Mouse (Mus musculus) small intestine, adult 2 months (tissue): ENCODE measurements around the gene Slc9a5. TPM values are rescaled to one million over a fixed set of nuclear protein-coding genes. Genes with fewer than 3 reads are reported as not detected.
A peak's percentile ranks its signal among the peaks of the same experiment; 100 is the strongest.

ENCODE experiments used
- H3K27ac ChIP-seq: fragments of 200-500 bp; 2 replicates; pipeline ENCODE4 v1.5.1; 2012; ENCODE audit warnings: low read depth, low read length, control low read depth, inconsistent platforms; ENCODE audit not compliant: insufficient read depth
- H3K27me3 ChIP-seq: fragments of 200-500 bp; 2 replicates; pipeline ENCODE4 v1.6.1; 2012; ENCODE audit warnings: mild to moderate bottlenecking, moderate library complexity, low read length, inconsistent platforms; ENCODE audit not compliant: control insufficient read depth, insufficient read depth
- H3K36me3 ChIP-seq: fragments of 200-500 bp; 2 replicates; pipeline ENCODE4 v1.6.1; 2012; ENCODE audit warnings: mild to moderate bottlenecking, low read length, control low read depth, inconsistent platforms; ENCODE audit not compliant: control insufficient read depth, insufficient read depth
- H3K4me1 ChIP-seq: fragments of 200-500 bp; 2 replicates; pipeline ENCODE4 v1.6.1; 2012; ENCODE audit warnings: low read length, inconsistent platforms, mixed read lengths; ENCODE audit not compliant: control insufficient read depth, insufficient read depth, insufficient read length
- H3K4me3 ChIP-seq: fragments of 200-500 bp; 2 replicates; pipeline ENCODE4 v1.5.1; 2012; ENCODE audit warnings: low read depth, mild to moderate bottlenecking, control low read depth, inconsistent platforms, low read length, moderate library complexity
- CTCF ChIP-seq: fragments of 200-500 bp; IDR thresholded peaks from 2 replicates; pipeline ENCODE4 v1.5.1; 2012; ENCODE audit warnings: low read depth, mild to moderate bottlenecking, control low read depth, inconsistent platforms, low read length, moderate library complexity, mixed read lengths; ENCODE audit not compliant: insufficient replicate concordance, insufficient read length; ENCODE audit errors: extremely low read depth
- POLR2A ChIP-seq: fragments of 200-500 bp; IDR thresholded peaks from 2 replicates; pipeline ENCODE4 v1.6.1; 2012; ENCODE audit warnings: low read depth, mild to moderate bottlenecking, control low read depth, inconsistent platforms, low read length, moderate library complexity
- WGBS: fragments of 180-500 bp; shearing (Covaris S2); methylation state at CpG from one replicate; pipeline ENCODE4 v1.1.7; 2018; 5-methylcytosine and 5-hydroxymethylcytosine counted together
- polyA plus RNA-seq: library from polyadenylated mRNA; depleted of rRNA; stranded (reverse); fragments of >200 nt; gene quantifications from 2 replicates; pipeline ENCODE4 v1.2.3, GENCODE M21; 2012

Slc9a5 gene
- polyA plus RNA-seq, 1 experiment = 3.1 TPM

- H3K27me3 ChIP-seq = no peaks in the 10 kb centered on the region
- 32% methylated on average over 3 of the region's 3 CpGs for WGBS
- TF ChIP-seq POLR2A (no peak), CTCF (peak; percentile 50; the same call in 1 of the 2 replicates)
- H3K36me3 ChIP-seq = no peaks in the 10 kb centered on the region
- no peaks in the 10 kb centered on the region for H3K4me1 ChIP-seq
- no peak overlapping the region for H3K4me3 ChIP-seq
- H3K27ac ChIP-seq = no peak overlapping the region
Measured at GRCm38 (mm10) chr8:105397747-105398146, 49.1 kb downstream of the Slc9a5 start.

- 93% methylated on average over 5 of the region's 5 CpGs for WGBS
- no peak overlapping the region for H3K27ac ChIP-seq
- H3K27me3 ChIP-seq = no peaks in the 10 kb centered on the region
- no peaks in the 10 kb centered on the region for H3K4me1 ChIP-seq
- TF ChIP-seq CTCF (no peak), POLR2A (no peak)
- no peaks in the 10 kb centered on the region for H3K36me3 ChIP-seq
- no peak overlapping the region for H3K4me3 ChIP-seq
Measured at GRCm38 (mm10) chr8:105400016-105400415, 51.4 kb downstream of the Slc9a5 start.

- no peak for TF ChIP-seq CTCF
- no peak for TF ChIP-seq POLR2A
- H3K4me3 ChIP-seq = no peak overlapping the region
- H3K4me1 ChIP-seq = no peaks in the 10 kb centered on the region
- no peak overlapping the region for H3K27ac ChIP-seq
- 70% methylated on average over 8 of the region's 8 CpGs for WGBS
- no peaks in the 10 kb centered on the region for H3K36me3 ChIP-seq
- H3K27me3 ChIP-seq = no peaks in the 10 kb centered on the region
Measured at GRCm38 (mm10) chr8:105403467-105403866, 54.8 kb downstream of the Slc9a5 start.

- Histone ChIP-seq H3K36me3 (no peaks in the 10 kb centered on the region), H3K27me3 (no peaks in the 10 kb centered on the region), H3K4me1 (no peaks in the 10 kb centered on the region), H3K4me3 (no peak overlapping the region), H3K27ac (no peak overlapping the region)
- no peak for TF ChIP-seq POLR2A
- WGBS = 70% methylated on average over 1 of the region's 1 CpGs
Measured at GRCm38 (mm10) chr8:105404496-105404895, 55.9 kb downstream of the Slc9a5 start.

- no peaks in the 10 kb centered on the region for H3K36me3 ChIP-seq
- WGBS = 61% methylated on average over 10 of the region's 10 CpGs
- no peak overlapping the region for H3K27ac ChIP-seq
- no peak overlapping the region for H3K4me3 ChIP-seq
- no peaks in the 10 kb centered on the region for H3K4me1 ChIP-seq
- no peak for TF ChIP-seq CTCF
- TF ChIP-seq POLR2A = no peak
- no peaks in the 10 kb centered on the region for H3K27me3 ChIP-seq
Measured at GRCm38 (mm10) chr8:105406416-105406815, 57.8 kb downstream of the Slc9a5 start.

- Histone ChIP-seq H3K4me3 (no peak overlapping the region), H3K27me3 (peaks cover 6% of the 10 kb centered on the region), H3K4me1 (no peaks in the 10 kb centered on the region), H3K36me3 (no peaks in the 10 kb centered on the region), H3K27ac (no peak overlapping the region)
- WGBS = 63% methylated on average over 7 of the region's 7 CpGs
- no peak for TF ChIP-seq CTCF
- no peak for TF ChIP-seq POLR2A
Measured at GRCm38 (mm10) chr8:105408331-105408730, 59.7 kb downstream of the Slc9a5 start.

GRCm38 (mm10) chr8:105409947-105410346 is 61.3 kb downstream of the Slc9a5 start:
- H3K4me1 ChIP-seq = peaks cover 3% of the 10 kb centered on the region; the same call in 1 of the 2 replicates
- peaks cover 16% of the 10 kb centered on the region for H3K27me3 ChIP-seq
- H3K36me3 ChIP-seq = no peaks in the 10 kb centered on the region
- H3K27ac ChIP-seq = no peak overlapping the region
- no peak overlapping the region for H3K4me3 ChIP-seq
- TF ChIP-seq CTCF (no peak), POLR2A (no peak)
- 87% methylated on average over 6 of the region's 6 CpGs for WGBS

GRCm38 (mm10) chr8:105413391-105413790 is 64.7 kb downstream of the Slc9a5 start, which contains the start of the genes Kctd19 and Lrrc36:
Kctd19 (minus strand) TSS chr8:105413502.
Lrrc36 (plus strand) TSS chr8:105413571.
- Histone ChIP-seq H3K4me3 (peak within 1 kb of the TSS; percentile 46), H3K4me1 (peaks cover 3% of the 10 kb centered on the region; the same call in 1 of the 2 replicates), H3K27ac (no peak within 1 kb of the TSS), H3K36me3 (no peaks in the 10 kb centered on the region), H3K27me3 (peaks cover 16% of the 10 kb centered on the region)
- 2% methylated on average over 34 of the region's 34 CpGs for WGBS
- no peak for TF ChIP-seq POLR2A
- 0 out of 2 replicates have a peak, but pooled peaks have one; percentile 36 for TF ChIP-seq CTCF
